Mouse (Mus musculus): ENCODE data around the gene 1700013H16Rik.

- TF ChIP-seq CTCF (IDR thresholded peaks at IDR 0.05) (no peak), EP300 (IDR thresholded peaks at IDR 0.05) (no peak)
Observed at GRCm38 (mm10) chrX:53728967-53729366, 28.7 kb downstream of the 1700013H16Rik start.
